Mouse (Mus musculus): ENCODE data around the gene Tbc1d10a. TPM values are rescaled to one million over a fixed set of nuclear protein-coding genes. Genes with fewer than 3 reads are reported as not detected.

Gene Tbc1d10a
- polyA plus RNA-seq, 1 experiment: 15.8 TPM

GRCm38 (mm10) chr11:4241180-4241579 is 54.6 kb downstream of the Tbc1d10a start:
- Histone ChIP-seq H3K9me3 (peaks cover 13% of the 10 kb centered on the region), H3K4me3 (replicated peaks) (no peak overlapping the region), H3K27me3 (replicated peaks) (peaks cover 33% of the 10 kb centered on the region), H3K4me1 (peaks cover 28% of the 10 kb centered on the region), H3K36me3 (replicated peaks; ENCODE audit: low read length) (peaks cover 15% of the 10 kb centered on the region)
- TF ChIP-seq GATA1 (IDR thresholded peaks at IDR 0.05; ENCODE audit: borderline replicate concordance, low read length) (no peak), FLI1 (IDR thresholded peaks at IDR 0.05; ENCODE audit: low read length) (no peak)

- no peaks in the 10 kb centered on the region for H3K9me3 ChIP-seq
- peaks cover 22% of the 10 kb centered on the region for H3K27me3 ChIP-seq (replicated peaks)
- H3K36me3 ChIP-seq (replicated peaks; ENCODE audit: low read length): no peaks in the 10 kb centered on the region
- no peak for TF ChIP-seq GATA1 (IDR thresholded peaks at IDR 0.05; ENCODE audit: borderline replicate concordance, low read length)
- no peak for TF ChIP-seq FLI1 (IDR thresholded peaks at IDR 0.05; ENCODE audit: low read length)
- peaks cover 23% of the 10 kb centered on the region for H3K4me1 ChIP-seq
- no peak overlapping the region for H3K4me3 ChIP-seq (replicated peaks)
Observed at GRCm38 (mm10) chr11:4246126-4246525, 59.5 kb downstream of the Tbc1d10a start.

GRCm38 (mm10) chr11:4246623-4247022 is 60.0 kb downstream of the Tbc1d10a start:
- TF ChIP-seq FLI1 (IDR thresholded peaks at IDR 0.05; ENCODE audit: low read length) (no peak), GATA1 (IDR thresholded peaks at IDR 0.05; ENCODE audit: borderline replicate concordance, low read length) (no peak)
- H3K9me3 ChIP-seq: no peaks in the 10 kb centered on the region
- H3K27me3 ChIP-seq (replicated peaks): peaks cover 27% of the 10 kb centered on the region
- H3K4me1 ChIP-seq: peaks cover 28% of the 10 kb centered on the region
- H3K36me3 ChIP-seq (replicated peaks; ENCODE audit: low read length): no peaks in the 10 kb centered on the region
- H3K4me3 ChIP-seq (replicated peaks): no peak overlapping the region

GRCm38 (mm10) chr11:4247201-4247959 is 60.8 kb downstream of the Tbc1d10a start:
- H3K27me3 ChIP-seq (replicated peaks): peaks cover 33% of the 10 kb centered on the region

GRCm38 (mm10) chr11:4249151-4249550 is 62.6 kb downstream of the Tbc1d10a start:
- Histone ChIP-seq H3K9me3 (peaks cover 7% of the 10 kb centered on the region), H3K36me3 (replicated peaks; ENCODE audit: low read length) (no peaks in the 10 kb centered on the region), H3K27me3 (replicated peaks) (peaks cover 41% of the 10 kb centered on the region), H3K4me1 (peaks cover 33% of the 10 kb centered on the region), H3K4me3 (replicated peaks) (no peak overlapping the region)
- TF ChIP-seq FLI1 (IDR thresholded peaks at IDR 0.05; ENCODE audit: low read length) (no peak), GATA1 (IDR thresholded peaks at IDR 0.05; ENCODE audit: borderline replicate concordance, low read length) (no peak)

More at GRCm38 (mm10) chr11:4247201-4247959, 60.8 kb downstream of the Tbc1d10a start:
- H3K36me3 ChIP-seq (replicated peaks; ENCODE audit: low read length): no peaks in the 10 kb centered on the region
- peaks cover 33% of the 10 kb centered on the region for H3K4me1 ChIP-seq
- TF ChIP-seq GATA1 (IDR thresholded peaks at IDR 0.05; ENCODE audit: borderline replicate concordance, low read length) (no peak), FLI1 (IDR thresholded peaks at IDR 0.05; ENCODE audit: low read length) (no peak)
- H3K4me3 ChIP-seq (replicated peaks): no peak overlapping the region
- H3K9me3 ChIP-seq: no peaks in the 10 kb centered on the region

GRCm38 (mm10) chr11:4250290-4250689 is 63.7 kb downstream of the Tbc1d10a start:
- TF ChIP-seq GATA1 (IDR thresholded peaks at IDR 0.05; ENCODE audit: borderline replicate concordance, low read length): no peak
- TF ChIP-seq FLI1 (IDR thresholded peaks at IDR 0.05; ENCODE audit: low read length): no peak
- Histone ChIP-seq H3K4me1 (peaks cover 30% of the 10 kb centered on the region), H3K9me3 (peaks cover 7% of the 10 kb centered on the region), H3K4me3 (replicated peaks) (no peak overlapping the region), H3K36me3 (replicated peaks; ENCODE audit: low read length) (no peaks in the 10 kb centered on the region), H3K27me3 (replicated peaks) (peaks cover 44% of the 10 kb centered on the region)

GRCm38 (mm10) chr11:4251376-4251775 is 64.8 kb downstream of the Tbc1d10a start:
- Histone ChIP-seq H3K4me3 (replicated peaks) (peak overlapping the region; percentile 23), H3K27me3 (replicated peaks) (peaks cover 52% of the 10 kb centered on the region), H3K9me3 (peaks cover 7% of the 10 kb centered on the region), H3K36me3 (replicated peaks; ENCODE audit: low read length) (no peaks in the 10 kb centered on the region), H3K4me1 (peaks cover 30% of the 10 kb centered on the region)
- no peak for TF ChIP-seq GATA1 (IDR thresholded peaks at IDR 0.05; ENCODE audit: borderline replicate concordance, low read length)
- no peak for TF ChIP-seq FLI1 (IDR thresholded peaks at IDR 0.05; ENCODE audit: low read length)

- no peaks in the 10 kb centered on the region for H3K36me3 ChIP-seq (replicated peaks; ENCODE audit: low read length)
- H3K4me1 ChIP-seq: peaks cover 35% of the 10 kb centered on the region
- peaks cover 61% of the 10 kb centered on the region for H3K27me3 ChIP-seq (replicated peaks)
- no peak overlapping the region for H3K4me3 ChIP-seq (replicated peaks)
- peaks cover 7% of the 10 kb centered on the region for H3K9me3 ChIP-seq
- no peak for TF ChIP-seq FLI1 (IDR thresholded peaks at IDR 0.05; ENCODE audit: low read length)
- no peak for TF ChIP-seq GATA1 (IDR thresholded peaks at IDR 0.05; ENCODE audit: borderline replicate concordance, low read length)
Observed at GRCm38 (mm10) chr11:4252886-4253285, 66.3 kb downstream of the Tbc1d10a start.

GRCm38 (mm10) chr11:4256846-4257607 is 70.4 kb downstream of the Tbc1d10a start, which contains the start of gene Lif:
Gene Lif (plus strand): TSS chr11:4257557.
- no peak for TF ChIP-seq GATA1 (IDR thresholded peaks at IDR 0.05; ENCODE audit: borderline replicate concordance, low read length)
- no peak for TF ChIP-seq FLI1 (IDR thresholded peaks at IDR 0.05; ENCODE audit: low read length)
- Histone ChIP-seq H3K9me3 (peaks cover 7% of the 10 kb centered on the region), H3K4me3 (replicated peaks) (peak within 1 kb of the TSS; percentile 65), H3K27me3 (replicated peaks) (peaks cover 67% of the 10 kb centered on the region), H3K4me1 (peaks cover 48% of the 10 kb centered on the region), H3K36me3 (replicated peaks; ENCODE audit: low read length) (no peaks in the 10 kb centered on the region)

- TF ChIP-seq GATA1 (IDR thresholded peaks at IDR 0.05; ENCODE audit: borderline replicate concordance, low read length) (no peak), FLI1 (IDR thresholded peaks at IDR 0.05; ENCODE audit: low read length) (no peak)
- peaks cover 52% of the 10 kb centered on the region for H3K4me1 ChIP-seq
- H3K36me3 ChIP-seq (replicated peaks; ENCODE audit: low read length): no peaks in the 10 kb centered on the region
- H3K4me3 ChIP-seq (replicated peaks): peak overlapping the region; percentile 65
- H3K9me3 ChIP-seq: peaks cover 6% of the 10 kb centered on the region
- H3K27me3 ChIP-seq (replicated peaks): peaks cover 73% of the 10 kb centered on the region
Observed at GRCm38 (mm10) chr11:4257756-4258155, 71.2 kb downstream of the Tbc1d10a start.

Data from megakaryocyte, embryonic 14.5 days (primary cell).